Mouse (Mus musculus) layer of hippocampus, adult 8-10 months (tissue): ENCODE measurements around the gene Nup205. TPM values are rescaled to one million over a fixed set of nuclear protein-coding genes. Genes with fewer than 3 reads are reported as not detected.

Experiments used
- DNase-seq, 2 experiments: peaks; one replicate each; pipeline ENCODE4 v3.0.0; 2022; ENCODE audit warnings: low spot score in 2 of 2
- total RNA-seq, 4 experiments: library from RNA; stranded (reverse); gene quantifications; 2 replicates each; pipeline ENCODE4 v1.2.4; 2022

Gene Nup205
- total RNA-seq, 4 experiments from 2014 or later, result 26.1 to 31.8 (median 30.1) TPM

- DNase-seq, result no peak
These were observed 67.9 kb downstream of the Nup205 start for GRCm38 (mm10) chr6:35245086-35245485.

GRCm38 (mm10) chr6:35251807-35252476 is 74.7 kb downstream of the Nup205 start:
- no peak for DNase-seq

- DNase-seq, result peak; percentile 75 to 78
These were observed 75.5 kb downstream of the Nup205 start for GRCm38 (mm10) chr6:35252477-35253346.

- DNase-seq, result no peak
These were observed 76.3 kb downstream of the Nup205 start for GRCm38 (mm10) chr6:35253474-35253873.

GRCm38 (mm10) chr6:35254136-35254904 is 77.1 kb downstream of the Nup205 start:
- DNase-seq, result no peak

- no peak for DNase-seq
These were observed 77.8 kb downstream of the Nup205 start for GRCm38 (mm10) chr6:35255017-35255416.

- DNase-seq, result peak in 1 of 2 experiments; percentile 41
These were observed 79.5 kb downstream of the Nup205 start for GRCm38 (mm10) chr6:35256691-35257090.

GRCm38 (mm10) chr6:35257626-35258190 is 80.5 kb downstream of the Nup205 start:
- DNase-seq, result no peak

- DNase-seq, result no peak
These were observed 81.7 kb downstream of the Nup205 start for GRCm38 (mm10) chr6:35258922-35259321.

GRCm38 (mm10) chr6:35259526-35259925 is 82.3 kb downstream of the Nup205 start:
- DNase-seq, result no peak

GRCm38 (mm10) chr6:35260531-35260930 is 83.3 kb downstream of the Nup205 start:
- DNase-seq, result no peak

- no peak for DNase-seq
These were observed 88.5 kb downstream of the Nup205 start for GRCm38 (mm10) chr6:35265580-35266278.

GRCm38 (mm10) chr6:35268711-35269110 is 91.5 kb downstream of the Nup205 start:
- DNase-seq, result no peak

- DNase-seq, result no peak
These were observed 92.4 kb downstream of the Nup205 start for GRCm38 (mm10) chr6:35269643-35270042.

- DNase-seq, result no peak
These were observed 94.1 kb downstream of the Nup205 start for GRCm38 (mm10) chr6:35271094-35271855.

- no peak for DNase-seq
These were observed 94.9 kb downstream of the Nup205 start for GRCm38 (mm10) chr6:35271868-35272765.

GRCm38 (mm10) chr6:35273391-35274082 is 96.3 kb downstream of the Nup205 start:
- no peak for DNase-seq

- no peak for DNase-seq
These were observed 100.8 kb downstream of the Nup205 start for GRCm38 (mm10) chr6:35277903-35278587.
